Mouse (Mus musculus): ENCODE data around the gene D17Wsu92e.

The D17Wsu92e gene

DNA sequence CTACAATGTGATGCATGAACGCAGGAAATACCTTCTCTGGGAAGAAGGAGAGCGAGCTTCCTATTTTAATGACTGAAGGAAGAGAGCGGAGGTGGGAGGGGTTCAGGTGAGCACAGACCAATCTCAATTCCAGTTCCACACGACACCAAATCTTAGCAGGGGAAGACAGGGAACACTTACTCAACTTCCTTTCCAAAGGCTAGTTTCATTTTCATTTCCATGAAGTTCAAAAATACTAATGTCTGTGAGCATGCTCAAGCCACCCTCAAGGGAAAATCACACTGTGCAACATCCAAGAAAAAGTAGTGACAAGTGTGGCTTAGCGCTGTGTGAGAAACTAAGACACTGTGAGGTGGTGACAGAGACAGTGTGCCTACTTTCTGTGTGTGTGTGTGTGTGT lies 30.4 kb downstream of the D17Wsu92e start:
- DNase-seq = no peak

DNA sequence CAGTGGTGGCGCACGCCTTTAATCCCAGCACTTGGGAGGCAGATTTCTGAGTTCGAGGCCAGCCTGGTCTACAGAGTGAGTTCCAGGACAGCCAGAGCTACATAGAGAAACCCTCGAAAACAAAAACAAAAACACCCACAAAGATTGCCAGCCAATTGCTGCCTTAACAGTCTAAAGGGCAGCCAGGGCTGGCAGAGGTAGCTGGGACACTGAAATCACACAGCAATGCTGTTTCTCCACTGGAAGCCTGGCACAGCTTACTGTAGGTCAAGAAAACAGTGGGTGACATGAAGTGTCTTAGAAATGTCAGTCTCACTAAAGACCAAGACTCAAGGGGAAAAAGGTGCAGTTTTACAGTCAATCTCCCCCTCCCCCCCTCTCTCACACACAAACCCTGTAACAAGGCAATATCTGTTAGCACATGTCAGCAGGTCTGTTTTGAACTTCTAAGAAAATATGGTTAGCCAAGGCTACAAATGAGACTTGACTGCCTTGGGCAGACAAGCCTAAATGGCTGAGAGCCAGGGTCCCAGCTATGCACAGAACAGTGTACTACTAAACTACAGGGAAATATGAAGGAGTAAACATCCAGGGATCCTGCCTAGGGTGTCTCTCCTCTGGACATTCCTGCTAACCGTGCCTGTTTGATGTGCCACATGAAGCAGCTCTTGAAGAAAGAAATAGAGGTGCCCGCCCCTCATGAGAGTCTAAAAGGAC lies 31.8 kb downstream of the D17Wsu92e start:
- no peak for DNase-seq

DNA sequence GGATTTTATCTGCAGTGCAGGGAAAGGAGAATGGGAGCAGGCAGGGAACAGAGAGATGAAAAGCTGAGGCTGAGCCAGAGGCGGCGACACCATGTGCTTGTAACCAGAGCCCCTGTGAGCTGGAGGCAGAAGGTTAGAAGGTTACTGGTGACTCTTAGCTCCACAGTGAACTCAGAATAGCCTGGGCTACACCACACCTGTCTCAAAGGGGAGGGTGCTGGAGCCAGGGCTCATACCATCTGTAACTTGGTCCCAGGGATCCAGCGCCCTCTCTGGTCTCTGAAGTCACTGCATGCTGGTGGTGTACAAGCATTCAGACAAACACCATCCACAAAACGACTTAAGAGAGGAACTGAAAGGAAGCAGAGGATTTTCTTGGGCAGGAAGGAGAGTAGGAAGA lies 36.9 kb downstream of the D17Wsu92e start:
- no peak for DNase-seq

DNA sequence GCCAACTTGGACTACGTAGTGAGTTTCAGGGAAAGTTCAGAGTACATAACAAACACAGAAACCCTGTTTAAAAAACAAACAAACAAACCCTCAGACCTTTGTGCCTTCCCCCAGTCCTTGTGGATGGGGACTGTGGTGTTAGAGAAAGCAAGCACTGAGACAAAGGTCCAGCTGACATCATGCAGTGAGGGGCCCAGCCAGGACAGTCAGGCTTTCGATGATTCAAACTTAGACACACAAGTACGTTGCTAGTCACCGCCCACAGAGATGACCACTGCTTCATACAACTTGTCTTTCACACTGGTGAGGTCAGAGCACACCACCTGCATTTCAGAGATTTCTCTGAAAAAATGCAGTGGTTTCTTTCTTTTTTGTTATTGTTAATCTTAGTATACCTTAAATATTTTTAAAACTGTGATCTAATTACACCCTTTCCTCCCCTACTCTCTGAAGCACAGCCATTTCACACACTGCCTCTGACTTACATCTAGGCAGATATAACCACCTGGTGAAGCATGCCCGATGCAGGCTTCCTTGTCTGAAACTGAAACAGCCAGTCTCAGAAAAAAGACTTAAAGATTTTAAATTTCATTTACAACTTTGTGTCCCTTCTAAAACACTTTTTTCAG lies 39.3 kb downstream of the D17Wsu92e start:
- no peak for DNase-seq

DNA sequence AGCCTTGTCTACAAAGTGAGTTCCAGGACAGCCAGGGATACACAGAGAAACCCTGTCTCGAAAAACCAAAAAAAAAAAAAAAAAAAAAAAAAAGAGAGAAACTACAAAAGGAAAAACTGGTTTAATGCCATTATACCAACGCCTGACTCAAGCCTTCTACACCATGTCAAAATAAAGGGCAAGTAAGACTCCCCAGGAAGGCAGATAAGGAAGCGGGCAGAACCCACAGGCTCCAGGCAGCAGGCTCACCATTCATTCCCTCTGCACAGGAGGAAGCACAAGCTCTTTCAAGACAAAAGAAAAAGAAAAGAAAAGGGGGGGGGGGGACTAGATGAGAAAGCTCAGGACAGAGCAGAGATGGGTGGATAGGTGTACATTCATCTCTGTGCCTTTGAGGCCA lies 40.7 kb downstream of the D17Wsu92e start:
- DNase-seq = no peak

DNA sequence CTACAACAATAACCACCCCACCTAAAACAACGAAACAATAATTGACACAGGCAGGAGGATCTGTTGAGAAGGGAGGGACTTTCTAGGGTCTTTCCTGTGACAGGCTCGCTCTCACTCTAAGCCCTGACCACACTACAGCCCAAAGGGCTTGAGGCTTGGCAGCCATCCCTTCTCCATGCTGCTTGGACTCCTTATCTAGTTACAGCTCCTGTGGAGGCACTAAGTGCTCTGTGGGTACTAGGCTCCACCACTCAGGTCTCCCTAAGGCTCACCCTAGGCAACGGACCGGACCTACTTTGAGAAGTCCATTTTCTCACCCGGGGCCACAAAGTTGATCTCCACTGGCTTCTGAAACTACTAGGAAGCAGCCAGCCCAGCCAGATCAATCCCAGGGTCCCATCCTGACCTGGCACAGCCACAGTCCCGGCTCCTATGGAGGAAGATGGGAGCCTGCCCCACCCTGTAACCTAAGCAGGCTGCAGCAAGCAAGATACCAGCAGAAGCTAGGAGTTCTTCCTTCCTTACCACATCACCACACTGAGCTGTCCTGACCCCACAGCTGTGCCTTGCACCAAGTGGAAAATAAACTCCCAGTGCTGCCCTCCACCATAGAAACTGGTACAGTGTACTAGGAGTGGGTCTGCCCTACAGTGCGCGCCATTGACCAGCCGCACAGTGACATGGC lies 41.6 kb downstream of the D17Wsu92e start:
- DNase-seq = no peak

DNA sequence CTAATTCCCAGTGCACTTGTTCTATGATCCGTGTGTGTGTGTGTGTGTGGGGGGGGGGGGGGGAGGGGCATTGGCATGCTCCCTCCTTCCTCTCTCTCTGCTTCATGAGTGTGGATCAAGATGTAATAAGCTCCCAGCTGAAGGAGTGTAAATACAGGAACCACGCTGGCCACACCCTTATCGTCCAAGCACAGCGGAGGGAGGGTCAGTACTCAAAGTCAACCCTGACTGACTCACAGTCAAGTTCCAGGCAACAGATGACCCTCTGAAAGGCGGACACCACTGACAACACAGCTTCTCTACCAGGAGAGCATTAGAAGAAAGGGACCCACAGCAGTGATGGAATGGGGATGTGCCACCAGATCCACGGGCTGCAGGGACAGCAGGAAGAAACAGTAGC lies 42.6 kb downstream of the D17Wsu92e start:
- DNase-seq = no peak

DNA sequence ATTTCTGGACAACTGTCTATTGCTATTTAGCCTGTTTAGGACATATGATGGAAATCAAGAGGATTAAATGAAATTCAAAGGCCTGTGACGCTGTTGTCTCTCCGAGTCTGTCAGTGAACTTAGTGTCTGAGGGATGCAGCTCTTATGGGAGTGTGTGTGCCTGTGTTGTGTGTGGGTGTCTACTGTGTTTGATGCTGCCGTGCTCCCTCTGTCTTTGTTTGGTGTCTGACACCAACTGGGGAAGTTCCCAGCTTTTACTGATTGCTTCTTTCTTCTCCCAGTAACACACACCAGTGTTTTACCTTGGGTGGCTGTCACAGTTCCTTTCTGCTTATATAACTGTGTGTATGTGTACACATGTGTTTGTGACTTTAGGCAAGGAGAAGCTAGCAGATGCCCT lies 46.2 kb downstream of the D17Wsu92e start:
- DNase-seq = no peak

DNA sequence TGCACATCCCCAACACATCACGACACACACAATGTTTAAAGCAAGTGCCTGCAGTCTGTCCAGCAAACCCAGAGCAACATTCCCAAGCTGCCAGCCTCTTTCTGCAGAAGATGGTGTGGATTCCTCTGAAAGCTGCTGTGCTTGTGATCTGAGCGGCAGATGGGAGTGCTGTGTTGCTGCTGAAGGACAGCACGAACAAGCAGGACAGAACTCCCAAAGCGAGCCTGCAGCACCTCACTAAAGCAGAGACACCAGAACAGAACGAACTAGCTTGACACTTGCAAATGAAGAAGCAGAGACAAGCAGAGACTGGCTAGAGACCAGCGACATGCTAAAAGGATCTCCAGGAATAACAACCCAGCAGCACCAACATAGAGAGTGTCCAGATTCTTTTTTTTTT lies 48.8 kb downstream of the D17Wsu92e start:
- no peak for DNase-seq

DNA sequence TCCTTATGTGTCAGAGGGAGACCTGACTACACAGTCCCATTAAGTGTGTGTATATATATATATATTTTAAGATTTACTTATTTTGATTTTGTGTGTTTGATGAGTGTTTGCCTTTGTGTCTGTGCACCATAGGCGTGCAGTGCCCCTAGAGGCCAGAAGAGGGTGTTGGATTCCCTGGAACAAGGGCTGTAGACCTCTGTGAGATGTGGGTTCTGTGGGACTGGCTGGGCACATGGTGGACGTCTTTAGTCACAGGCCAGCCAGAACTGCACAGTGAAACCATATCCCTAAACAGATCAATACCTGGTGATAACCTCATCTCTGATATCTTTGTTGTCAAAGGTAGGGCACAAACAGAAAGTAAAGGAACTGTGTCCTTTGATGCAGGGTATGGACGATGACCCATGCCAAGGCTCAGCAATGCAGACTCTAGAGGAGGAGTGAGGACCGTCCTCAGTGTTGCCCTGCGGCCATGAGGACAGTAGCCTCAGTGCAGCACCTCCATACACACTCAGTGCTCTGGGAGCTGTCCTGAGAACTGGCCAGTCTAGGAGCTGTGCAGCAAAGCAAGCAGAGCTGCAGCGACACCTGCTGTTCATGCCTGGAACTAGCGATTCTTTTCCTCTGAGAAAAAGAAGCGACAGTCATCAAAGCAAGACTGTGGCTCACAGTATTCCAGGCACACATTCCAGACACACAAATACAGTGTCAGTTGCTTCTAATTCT lies 51.5 kb downstream of the D17Wsu92e start:
- DNase-seq = peak; percentile 30 to 51

DNA sequence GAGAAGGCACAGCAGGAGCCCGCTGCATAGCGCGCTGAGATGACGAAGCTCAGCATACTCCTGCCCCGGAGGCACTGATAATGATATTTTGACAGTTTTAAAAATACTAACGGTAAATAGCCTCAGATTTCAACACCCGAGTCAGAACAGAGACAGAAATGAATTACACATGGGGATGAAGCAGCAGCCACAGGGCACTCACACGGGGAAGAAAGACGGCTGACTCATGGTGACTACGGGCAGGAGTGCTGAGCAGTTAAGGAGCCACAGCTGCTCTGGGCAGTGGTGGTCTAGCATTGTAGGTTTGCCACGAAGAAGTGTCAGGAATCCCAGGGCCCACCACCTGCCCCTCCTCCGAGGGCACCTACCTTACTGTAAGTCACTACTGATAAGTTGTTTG lies 52.9 kb downstream of the D17Wsu92e start:
- no peak for DNase-seq

DNA sequence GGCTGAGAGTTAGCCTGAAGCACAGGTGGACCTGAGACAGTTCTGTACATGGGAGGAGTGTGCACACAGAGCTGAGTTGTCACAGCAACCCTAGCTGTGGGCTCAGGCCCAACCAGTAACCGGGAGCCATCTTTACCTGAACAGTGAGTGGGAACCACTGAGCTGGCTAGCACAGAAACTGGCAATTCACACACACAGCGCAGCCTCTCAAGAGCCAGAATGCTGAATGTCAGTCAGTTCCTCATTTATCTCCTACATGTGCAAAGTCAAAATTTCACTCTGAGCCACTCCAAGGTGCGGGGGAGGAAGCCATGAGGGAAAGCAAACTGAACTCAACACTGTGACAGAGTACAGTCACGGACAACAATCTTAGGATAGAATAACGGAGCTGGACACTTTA lies 53.3 kb downstream of the D17Wsu92e start:
- DNase-seq = no peak

DNA sequence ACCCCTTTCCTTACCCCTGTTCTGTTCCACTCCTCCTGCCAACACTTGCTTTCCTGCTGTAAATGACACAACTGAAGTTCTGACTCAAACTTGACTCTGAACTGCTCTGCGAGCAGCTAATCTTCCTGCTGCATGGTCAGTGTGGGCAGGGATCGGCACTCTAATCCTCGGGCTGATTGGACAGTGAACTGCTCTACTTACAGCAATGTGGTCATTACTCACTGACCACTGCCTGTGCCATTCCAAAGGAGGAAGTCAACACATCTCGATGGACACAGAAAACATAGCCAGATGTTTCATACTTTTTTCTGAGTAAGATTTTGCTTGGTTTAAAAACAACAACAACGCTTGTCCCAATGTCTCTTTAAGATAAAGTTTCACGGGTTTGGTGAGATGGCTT lies 55.4 kb downstream of the D17Wsu92e start:
- DNase-seq = no peak

DNA sequence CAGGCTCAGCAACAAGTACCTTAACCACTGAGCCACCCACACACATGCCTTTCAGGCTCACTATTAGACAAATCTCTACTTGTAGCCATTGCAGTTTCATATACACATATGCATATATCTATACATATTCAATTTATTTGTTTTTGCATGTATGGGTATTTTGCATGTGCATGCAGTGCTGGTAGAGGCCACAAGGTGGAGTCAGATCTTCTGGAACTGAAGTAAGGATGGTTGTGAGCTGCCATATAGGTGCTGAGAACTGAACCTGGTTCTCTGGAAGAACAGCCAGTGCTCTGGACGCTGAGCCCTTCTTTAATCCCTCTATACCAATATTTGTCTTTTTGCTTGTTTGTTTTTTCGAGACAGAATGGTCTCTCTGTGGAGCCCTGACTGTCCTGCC lies 56.0 kb downstream of the D17Wsu92e start:
- DNase-seq = no peak

DNA sequence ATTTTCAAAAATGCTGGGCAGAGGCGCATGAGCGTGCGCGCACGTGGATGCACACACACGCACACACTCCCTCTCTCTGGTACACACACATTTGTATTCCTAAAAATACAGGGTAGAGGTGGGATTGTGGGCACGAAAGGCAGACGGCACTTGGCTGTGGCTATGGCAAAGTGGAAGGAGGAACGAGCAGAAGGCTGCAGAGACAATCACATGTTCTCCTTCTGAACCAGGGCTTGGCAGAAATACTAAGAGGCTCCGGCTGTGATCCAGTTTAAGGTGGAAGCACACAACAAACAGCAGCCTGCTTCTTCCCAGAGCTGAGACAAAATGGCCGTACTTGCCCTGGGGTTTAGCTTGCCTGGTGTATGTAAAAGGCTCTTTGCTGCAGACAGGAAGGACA lies 57.6 kb downstream of the D17Wsu92e start:
- DNase-seq = no peak

DNA sequence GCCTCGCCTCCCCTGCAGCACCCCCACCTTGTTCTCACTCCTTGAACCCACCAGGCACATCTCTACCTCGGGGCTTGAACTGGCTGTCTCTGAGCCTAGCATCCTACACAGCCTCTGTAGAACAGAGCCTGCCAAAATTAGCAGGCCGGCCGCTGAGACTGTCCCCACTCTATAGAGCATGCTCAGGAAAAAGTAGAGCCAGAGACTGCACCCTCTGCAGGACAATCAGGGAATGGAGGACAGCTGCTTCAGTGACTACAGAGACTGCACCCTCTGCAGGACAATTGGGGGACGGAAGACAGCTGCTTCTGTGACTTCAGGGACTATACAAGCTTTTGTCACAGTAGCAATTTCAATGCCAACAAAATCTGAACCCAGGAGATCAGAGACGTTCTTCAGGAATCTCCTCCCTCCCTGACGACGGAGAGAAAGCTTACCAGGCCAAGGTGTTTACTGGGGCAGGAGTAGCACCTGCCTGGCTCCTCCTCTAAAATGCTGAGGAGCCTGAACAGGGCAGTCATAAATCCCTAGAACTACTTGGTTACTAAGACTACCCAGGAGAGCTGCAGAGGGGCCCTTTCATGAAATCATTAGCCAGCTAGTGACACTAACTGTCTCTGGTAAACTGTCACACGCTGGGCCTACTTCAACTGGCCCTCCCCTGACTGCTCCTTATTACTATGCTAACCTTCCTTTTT lies 58.7 kb downstream of the D17Wsu92e start:
- DNase-seq = peak; percentile 51 to 53

DNA sequence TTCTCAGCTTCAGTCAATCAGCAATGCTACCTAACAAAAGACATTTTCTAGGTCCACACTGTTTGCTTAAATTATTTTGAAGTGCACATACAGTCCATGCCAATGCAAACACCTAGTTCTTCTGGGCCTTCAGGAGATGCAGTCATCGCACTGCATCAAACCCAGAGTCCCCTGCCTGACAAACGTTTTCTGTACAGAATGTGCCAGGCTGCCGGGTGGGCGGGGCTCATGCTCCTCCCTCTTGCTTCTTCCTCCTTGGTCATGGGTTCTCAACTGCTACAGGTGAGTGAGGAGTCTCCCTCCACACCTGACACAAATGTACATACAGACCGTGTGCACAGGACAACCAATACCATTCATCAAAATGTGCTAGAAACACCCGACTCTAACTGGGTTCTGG lies 60.3 kb downstream of the D17Wsu92e start:
- no peak for DNase-seq

DNA sequence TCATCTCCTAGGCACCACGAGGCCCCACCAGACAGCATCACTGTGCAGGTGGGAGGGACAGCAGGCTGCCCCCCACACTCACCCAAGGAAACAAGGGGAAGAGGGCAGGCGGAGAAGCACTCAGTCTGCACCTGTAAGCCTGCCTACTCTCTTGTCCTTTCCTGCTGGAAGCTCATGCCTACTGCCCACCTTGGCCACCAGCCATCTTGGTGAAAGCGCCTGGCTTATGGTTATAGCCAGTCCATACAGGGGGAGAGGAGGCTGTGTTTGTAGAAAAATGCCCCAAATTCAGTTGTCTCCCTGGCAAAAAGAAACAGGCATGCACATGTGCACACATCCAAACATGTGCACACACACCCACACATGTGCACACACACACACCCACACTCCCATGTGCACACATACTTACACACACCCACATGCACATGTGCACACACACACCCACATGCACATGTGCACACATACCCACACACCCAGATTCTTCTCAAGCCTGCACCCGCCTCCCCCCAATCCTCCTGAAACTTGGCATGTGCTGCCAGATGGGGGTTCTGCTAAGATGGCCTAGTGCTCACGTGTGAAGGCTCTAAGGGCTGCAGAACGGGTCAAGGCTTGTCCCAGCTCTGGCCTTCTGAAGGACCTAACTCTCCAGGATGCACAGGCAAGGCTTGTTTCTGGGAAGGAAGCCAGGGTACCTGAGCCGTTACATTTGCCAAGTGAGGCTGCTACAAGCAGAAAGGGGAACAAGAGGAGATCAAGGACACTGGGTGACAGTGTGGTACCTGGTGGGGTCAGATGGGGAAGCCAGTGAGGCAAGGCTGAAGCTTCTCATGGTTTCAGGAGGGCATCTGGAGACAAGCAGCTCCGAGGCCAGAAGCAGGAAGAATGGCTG lies 68.9 kb downstream of the D17Wsu92e start:
- DNase-seq = no peak

DNA sequence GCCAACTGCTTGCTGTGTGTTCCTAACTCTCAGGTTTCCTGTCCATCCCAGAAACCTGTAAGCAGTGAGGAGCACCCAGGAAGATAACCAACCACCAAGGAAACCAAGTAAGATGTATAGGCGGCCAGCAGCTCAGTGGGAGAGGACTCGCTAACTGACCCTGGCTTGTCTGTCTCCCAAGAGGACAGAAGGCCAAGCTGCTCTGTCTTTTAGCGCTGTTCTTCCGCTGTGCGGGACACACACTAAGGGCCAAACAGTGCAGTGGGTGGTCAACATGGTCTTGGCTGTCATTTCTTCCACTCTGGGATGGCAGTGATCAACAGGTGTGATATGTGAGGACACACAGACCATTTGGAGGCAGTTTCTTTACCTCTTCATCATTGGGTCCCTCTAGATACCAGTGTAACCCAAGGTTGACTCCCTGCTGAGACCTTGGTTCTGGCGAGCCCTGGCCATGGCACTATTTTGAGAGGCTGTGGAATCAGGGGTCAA lies 70.0 kb downstream of the D17Wsu92e start:
- no peak for DNase-seq

DNA sequence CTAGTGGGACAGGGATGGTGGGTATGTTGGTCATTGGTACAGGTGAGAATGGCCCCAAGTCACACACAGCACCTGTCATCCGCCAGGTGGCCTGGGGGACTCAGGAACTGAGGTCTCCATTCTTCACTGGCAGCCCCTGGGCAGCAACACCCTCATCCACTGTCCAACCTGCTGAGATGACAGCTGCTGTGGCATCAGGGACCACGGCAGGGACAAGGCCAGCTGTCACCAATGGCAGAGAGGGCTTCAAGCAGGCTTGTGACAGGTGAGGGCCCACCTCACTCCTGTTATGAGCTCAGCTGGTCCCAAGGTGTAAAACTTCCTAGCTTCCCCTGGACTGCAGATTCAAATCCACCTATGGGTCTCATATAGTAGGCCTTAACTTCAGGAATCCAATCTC lies 72.3 kb downstream of the D17Wsu92e start:
- DNase-seq = no peak

DNA sequence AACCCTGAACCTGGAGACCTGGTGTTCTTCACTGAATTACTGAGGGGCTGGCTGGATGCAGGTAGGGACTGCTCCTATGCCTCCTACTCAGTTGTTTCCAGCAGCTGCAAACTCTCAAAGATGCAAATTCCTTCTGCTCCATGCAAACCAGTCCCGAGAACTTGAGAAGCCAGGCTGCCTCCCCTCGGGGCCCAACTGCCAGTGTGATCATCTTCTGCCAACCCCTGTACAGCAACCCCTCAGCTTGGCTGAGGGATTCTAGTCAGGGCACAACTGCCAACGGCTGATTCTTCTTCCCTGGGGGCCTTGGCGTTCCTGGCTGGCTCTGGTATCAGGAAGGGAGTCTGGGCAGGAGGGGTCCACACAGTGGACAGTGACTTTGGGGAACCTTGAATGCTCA lies 74.0 kb downstream of the D17Wsu92e start:
- no peak for DNase-seq

DNA sequence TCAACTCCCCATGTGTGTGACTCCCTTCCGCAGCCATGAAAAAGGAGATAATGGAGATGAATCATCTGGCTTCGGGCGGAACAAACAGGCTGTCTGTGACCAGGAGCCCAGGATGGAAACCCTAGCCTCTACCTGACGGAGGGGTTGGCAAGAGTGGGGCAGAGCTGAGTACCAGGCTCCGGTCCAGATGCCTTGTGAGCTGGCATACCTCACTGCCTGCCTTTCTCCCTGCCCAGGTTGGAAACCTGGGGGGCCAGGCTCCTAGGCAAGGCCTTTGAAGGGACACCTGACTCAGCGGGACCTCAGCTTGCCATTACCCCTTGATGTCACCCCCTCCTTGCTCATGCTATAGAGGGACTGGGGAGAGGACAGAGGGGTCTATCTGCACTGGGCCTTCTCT lies 79.5 kb downstream of the D17Wsu92e start:
- DNase-seq = no peak

All from thymus, postnatal 36 days (tissue).